Mouse (Mus musculus): ENCODE data around the gene Pip4k2b.

- TF ChIP-seq CTCF (IDR thresholded peaks at IDR 0.05) (no peak), POLR2A (IDR thresholded peaks at IDR 0.05; ENCODE audit: insufficient read depth, low read depth, low read length) (no peak)
These were observed 4.0 kb upstream of the Pip4k2b start for GRCm38 (mm10) chr11:97748496-97748895.

All from heart, adult 2 months (tissue).